Mouse (Mus musculus) MEL (cell line): Measurements from ENCODE around the gene Prr12.

Experiments used
- CTCF ChIP-seq, 3 experiments: IDR thresholded peaks in 2 of 3; conservative IDR thresholded peaks in 1 of 3; 2 replicates each; pipeline ENCODE4 v1.5.1; 2011 to 2012; ENCODE audit warnings: low read length in 3 of 3, low read depth in 2 of 3, mild to moderate bottlenecking in 2 of 3, improper control_type of control experiment in 1 of 3, inconsistent platforms in 1 of 3, mixed read lengths in 1 of 3, moderate library complexity in 1 of 3; ENCODE audit not compliant: control insufficient read depth in 1 of 3, insufficient read depth in 1 of 3, poor library complexity in 1 of 3, severe bottlenecking in 1 of 3
- TCF12 ChIP-seq: IDR thresholded peaks from 2 replicates; pipeline ENCODE4 v1.6.1; 2014; ENCODE audit warnings: low read depth, mild to moderate bottlenecking, inconsistent platforms, low read length, improper control_type of control experiment, moderate library complexity
- ZC3H11A ChIP-seq: IDR thresholded peaks from 2 replicates; pipeline ENCODE4 v1.6.1; 2012; ENCODE audit warnings: low read depth, mild to moderate bottlenecking, inconsistent platforms, low read length, improper control_type of control experiment

DNA sequence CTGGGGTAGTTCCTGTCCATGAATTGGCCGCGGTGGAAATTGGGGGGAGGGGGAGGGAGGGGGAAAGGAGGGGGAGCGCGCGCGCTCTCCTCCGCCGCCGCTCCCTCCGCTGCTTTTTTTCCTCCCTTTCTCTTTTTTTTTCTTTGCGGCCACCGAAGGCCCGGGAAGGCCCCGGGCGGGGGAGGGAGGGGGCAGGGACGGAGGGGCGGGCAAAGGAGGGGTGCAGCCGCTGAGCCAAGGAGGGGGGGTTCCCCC lies at the start of gene Prr12:
- TF ChIP-seq TCF12 (no peak), CTCF (IDR thresholded peaks at IDR 0.05 in 2 of 3, conservative IDR thresholded peaks at IDR 0.05 in 1 of 3; ENCODE audit: control insufficient read depth in 1 of 3, insufficient read depth in 1 of 3, low read depth in 2 of 3, low read length in 3 of 3, poor library complexity in 1 of 3, severe bottlenecking in 1 of 3) (no peak), ZC3H11A (no peak)
